Mouse (Mus musculus): Measurements from ENCODE around the gene Rgl3. TPM values are rescaled to one million over a fixed set of nuclear protein-coding genes. Genes with fewer than 3 reads are reported as not detected.

Gene Rgl3
- 23.4 TPM for polyA plus RNA-seq (2014; fragmentation: Illumina TruSeq; extraction: RNeasy Lipid Tissue Mini Kit (QIAGEN cat#74804); ENCODE audit: low read depth, low replicate concordance)

GRCm38 (mm10) chr9:21989230-21990110 is at the start of gene Rgl3:
Gene Rgl3 (minus strand): TSS chr9:21989446.

GRCm38 (mm10) chr9:22002194-22003162 is 13.2 kb upstream of the Rgl3 start, which contains the start of the genes Ccdc151 and Prkcsh:
Gene Ccdc151 (minus strand): TSS chr9:22002634.
Gene Prkcsh (plus strand): TSS chr9:22002806.

GRCm38 (mm10) chr9:21963417-21963816 is 25.8 kb downstream of the Rgl3 start, which contains the start of gene Epor:
Gene Epor (minus strand): TSS chr9:21963506.

GRCm38 (mm10) chr9:21955570-21956281 is 33.5 kb downstream of the Rgl3 start, which contains the start of gene Swsap1:
Gene Swsap1 (plus strand): TSS chr9:21955755.

GRCm38 (mm10) chr9:21936692-21937570 is 52.3 kb downstream of the Rgl3 start, which contains the start of gene Plppr2:
Gene Plppr2 (plus strand): TSS chr9:21937033.

GRCm38 (mm10) chr9:21927208-21927753 is 62.0 kb downstream of the Rgl3 start, which contains the start of the genes Ccdc159 and Tmem205:
Gene Ccdc159 (plus strand): TSS chr9:21927471.
Gene Tmem205 (minus strand): TSS chr9:21927556.

Other genes starting within 250 kb of the Rgl3 start
- gene Spc24, start 229.1 kb downstream of the Rgl3 start, polyA plus RNA-seq (2014; fragmentation: Illumina TruSeq; extraction: RNeasy Lipid Tissue Mini Kit (QIAGEN cat#74804); ENCODE audit: low read depth, low replicate concordance) = 2.0 TPM
- 19.9 TPM for gene Kank2, start 190.7 kb downstream of the Rgl3 start, polyA plus RNA-seq (2014; fragmentation: Illumina TruSeq; extraction: RNeasy Lipid Tissue Mini Kit (QIAGEN cat#74804); ENCODE audit: low read depth, low replicate concordance)
- gene Angptl8, start 153.9 kb downstream of the Rgl3 start, polyA plus RNA-seq (2014; fragmentation: Illumina TruSeq; extraction: RNeasy Lipid Tissue Mini Kit (QIAGEN cat#74804); ENCODE audit: low read depth, low replicate concordance) = 3.0 TPM
- 30.9 TPM for gene Dock6, start 136.8 kb downstream of the Rgl3 start, polyA plus RNA-seq (2014; fragmentation: Illumina TruSeq; extraction: RNeasy Lipid Tissue Mini Kit (QIAGEN cat#74804); ENCODE audit: low read depth, low replicate concordance)
- gene Rab3d, start 71.3 kb downstream of the Rgl3 start, polyA plus RNA-seq (2014; fragmentation: Illumina TruSeq; extraction: RNeasy Lipid Tissue Mini Kit (QIAGEN cat#74804); ENCODE audit: low read depth, low replicate concordance) = 36.3 TPM
- gene Ccdc159, start 62.0 kb downstream of the Rgl3 start, polyA plus RNA-seq (2014; fragmentation: Illumina TruSeq; extraction: RNeasy Lipid Tissue Mini Kit (QIAGEN cat#74804); ENCODE audit: low read depth, low replicate concordance) = 8.7 TPM
- 141 TPM for gene Tmem205, start 61.9 kb downstream of the Rgl3 start, polyA plus RNA-seq (2014; fragmentation: Illumina TruSeq; extraction: RNeasy Lipid Tissue Mini Kit (QIAGEN cat#74804); ENCODE audit: low read depth, low replicate concordance)
- 7.7 TPM for gene Plppr2, start 52.4 kb downstream of the Rgl3 start, polyA plus RNA-seq (2014; fragmentation: Illumina TruSeq; extraction: RNeasy Lipid Tissue Mini Kit (QIAGEN cat#74804); ENCODE audit: low read depth, low replicate concordance)
- gene Swsap1, start 33.7 kb downstream of the Rgl3 start, polyA plus RNA-seq (2014; fragmentation: Illumina TruSeq; extraction: RNeasy Lipid Tissue Mini Kit (QIAGEN cat#74804); ENCODE audit: low read depth, low replicate concordance) = 15.6 TPM
- gene Epor, start 25.9 kb downstream of the Rgl3 start, polyA plus RNA-seq (2014; fragmentation: Illumina TruSeq; extraction: RNeasy Lipid Tissue Mini Kit (QIAGEN cat#74804); ENCODE audit: low read depth, low replicate concordance) = 4.1 TPM
- gene Ccdc151, start 13.2 kb upstream of the Rgl3 start, polyA plus RNA-seq (2014; fragmentation: Illumina TruSeq; extraction: RNeasy Lipid Tissue Mini Kit (QIAGEN cat#74804); ENCODE audit: low read depth, low replicate concordance) = 2.1 TPM
- gene Prkcsh, start 13.4 kb upstream of the Rgl3 start, polyA plus RNA-seq (2014; fragmentation: Illumina TruSeq; extraction: RNeasy Lipid Tissue Mini Kit (QIAGEN cat#74804); ENCODE audit: low read depth, low replicate concordance) = 107 TPM
- 0.05 TPM for gene Elavl3, start 62.6 kb upstream of the Rgl3 start, polyA plus RNA-seq (2014; fragmentation: Illumina TruSeq; extraction: RNeasy Lipid Tissue Mini Kit (QIAGEN cat#74804); ENCODE audit: low read depth, low replicate concordance)
- not detected for gene Gm49318, start 81.8 kb upstream of the Rgl3 start, polyA plus RNA-seq (2014; fragmentation: Illumina TruSeq; extraction: RNeasy Lipid Tissue Mini Kit (QIAGEN cat#74804); ENCODE audit: low read depth, low replicate concordance)
- gene Zfp653, start 81.9 kb upstream of the Rgl3 start, polyA plus RNA-seq (2014; fragmentation: Illumina TruSeq; extraction: RNeasy Lipid Tissue Mini Kit (QIAGEN cat#74804); ENCODE audit: low read depth, low replicate concordance) = 7.2 TPM
- 26.5 TPM for gene Ecsit, start 96.0 kb upstream of the Rgl3 start, polyA plus RNA-seq (2014; fragmentation: Illumina TruSeq; extraction: RNeasy Lipid Tissue Mini Kit (QIAGEN cat#74804); ENCODE audit: low read depth, low replicate concordance)
- gene Cnn1, start 109.8 kb upstream of the Rgl3 start, polyA plus RNA-seq (2014; fragmentation: Illumina TruSeq; extraction: RNeasy Lipid Tissue Mini Kit (QIAGEN cat#74804); ENCODE audit: low read depth, low replicate concordance) = 56.7 TPM
- gene Elof1, start 127.7 kb upstream of the Rgl3 start, polyA plus RNA-seq (2014; fragmentation: Illumina TruSeq; extraction: RNeasy Lipid Tissue Mini Kit (QIAGEN cat#74804); ENCODE audit: low read depth, low replicate concordance) = 111 TPM
- gene Acp5, start 146.3 kb upstream of the Rgl3 start, polyA plus RNA-seq (2014; fragmentation: Illumina TruSeq; extraction: RNeasy Lipid Tissue Mini Kit (QIAGEN cat#74804); ENCODE audit: low read depth, low replicate concordance) = 206 TPM
- 59.1 TPM for gene Pigyl, start 167.4 kb upstream of the Rgl3 start, polyA plus RNA-seq (2014; fragmentation: Illumina TruSeq; extraction: RNeasy Lipid Tissue Mini Kit (QIAGEN cat#74804); ENCODE audit: low read depth, low replicate concordance)
- 3.3 TPM for gene Zfp872, start 198.6 kb upstream of the Rgl3 start, polyA plus RNA-seq (2014; fragmentation: Illumina TruSeq; extraction: RNeasy Lipid Tissue Mini Kit (QIAGEN cat#74804); ENCODE audit: low read depth, low replicate concordance)
- gene Zfp809, start 236.3 kb upstream of the Rgl3 start, polyA plus RNA-seq (2014; fragmentation: Illumina TruSeq; extraction: RNeasy Lipid Tissue Mini Kit (QIAGEN cat#74804); ENCODE audit: low read depth, low replicate concordance) = 40.6 TPM

All from adipose tissue, adult 10 weeks (tissue).